Mouse (Mus musculus): Measurements from ENCODE around the gene Gm21988.
A peak's percentile ranks its signal among the peaks of the same experiment; 100 is the strongest.

The Gm21988 gene

GRCm38 (mm10) chr11:70236717-70237116 lies 2.9 kb downstream of the Gm21988 start:
- DNase-seq (ENCODE audit: low spot score): no peak

DNA sequence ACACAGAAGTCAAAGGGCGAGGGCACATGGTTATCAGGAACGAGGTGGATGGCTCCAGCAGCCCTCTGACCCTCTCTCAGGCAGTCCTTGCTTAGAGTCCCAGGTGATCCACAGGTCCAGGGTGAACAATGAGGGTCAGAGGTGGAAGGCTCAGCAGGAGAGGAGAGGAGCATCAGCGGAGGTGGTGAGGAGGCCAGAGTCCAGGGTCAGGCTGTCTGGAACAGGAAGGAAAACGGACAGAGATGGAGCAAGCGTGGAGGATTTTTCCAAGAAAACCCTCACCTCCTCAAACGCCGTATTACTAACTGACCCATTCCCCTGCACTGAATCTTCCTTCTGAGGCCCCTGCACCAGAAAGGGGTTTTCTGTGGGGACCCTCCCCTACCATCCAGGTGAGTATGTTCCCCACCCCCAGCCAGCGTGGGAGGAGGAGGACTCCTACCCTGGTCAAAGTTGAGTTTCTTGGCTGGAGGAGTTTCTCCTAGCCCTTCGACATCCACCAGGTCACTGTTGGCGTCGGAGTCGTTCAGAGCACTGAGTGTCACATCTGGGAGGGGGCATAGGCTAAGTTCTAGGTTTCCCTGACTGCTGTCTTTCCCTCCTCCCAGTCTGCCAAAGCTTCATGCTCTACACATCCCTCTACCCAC lies 4.3 kb downstream of the Gm21988 start:
- DNase-seq (ENCODE audit: low spot score): no peak

DNA sequence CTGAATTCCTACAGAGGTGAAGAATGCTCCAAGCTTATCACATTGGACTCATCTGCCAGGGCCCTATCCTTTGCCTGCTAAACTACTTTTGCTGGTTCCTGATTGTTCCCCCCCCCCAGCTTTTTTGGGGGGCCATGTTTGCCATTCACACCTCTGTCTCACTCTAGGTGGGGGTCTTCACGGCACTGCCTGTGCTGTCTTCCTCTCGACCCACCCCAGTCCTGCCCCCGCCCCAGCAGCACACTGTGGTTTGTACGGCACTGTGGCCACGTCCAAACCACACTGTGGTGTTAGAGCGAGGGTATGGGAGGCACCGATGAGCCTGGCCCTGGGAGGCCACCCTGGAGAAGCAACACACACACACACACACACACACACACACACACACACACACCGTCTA lies 5.1 kb downstream of the Gm21988 start:
- DNase-seq (ENCODE audit: low spot score): no peak

DNA sequence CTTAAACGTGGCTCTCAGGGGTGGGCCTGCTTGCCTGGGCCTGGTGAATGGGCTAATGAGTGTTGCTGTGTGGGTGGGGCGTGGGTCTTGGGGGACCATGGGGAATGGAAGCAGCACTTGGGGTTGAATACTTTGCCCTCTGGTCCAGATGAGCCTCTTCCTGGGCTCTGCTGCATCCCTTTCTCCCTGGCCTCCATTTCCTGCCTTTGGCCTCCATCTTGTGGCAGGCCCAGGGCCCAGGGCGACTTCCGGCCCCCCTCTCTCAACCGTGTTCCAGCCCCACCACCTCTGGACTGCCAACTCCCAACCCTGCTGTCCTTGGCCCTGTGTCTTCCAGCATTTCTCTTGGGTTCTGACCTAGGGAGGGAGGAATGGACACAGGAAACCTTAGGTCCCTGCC lies 5.6 kb downstream of the Gm21988 start:
- DNase-seq (ENCODE audit: low spot score): no peak

DNA sequence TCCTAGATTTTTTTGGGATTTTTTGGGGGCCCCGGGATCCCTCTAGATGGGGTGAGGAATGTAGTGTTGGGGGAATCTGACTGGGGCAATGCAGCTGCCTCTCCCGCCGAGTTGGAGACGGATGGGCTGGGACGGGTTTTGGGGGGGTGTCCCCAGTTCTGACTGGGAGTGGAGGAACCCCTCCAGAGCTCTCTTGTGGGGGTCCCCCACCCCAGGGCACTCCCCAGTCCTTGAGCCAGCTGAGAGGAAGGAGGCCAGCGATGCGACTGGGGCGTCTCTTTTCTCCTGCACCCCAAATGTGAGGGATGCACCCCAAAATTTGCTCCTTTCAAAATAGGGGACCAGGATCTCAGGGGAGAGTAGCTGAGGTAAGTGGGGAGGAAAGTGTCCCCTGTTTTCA lies 6.6 kb downstream of the Gm21988 start:
- no peak for DNase-seq (ENCODE audit: low spot score)

- peak; percentile 63 for DNase-seq (ENCODE audit: low spot score)
Measured at GRCm38 (mm10) chr11:70232546-70232945, 7.1 kb downstream of the Gm21988 start.

DNA sequence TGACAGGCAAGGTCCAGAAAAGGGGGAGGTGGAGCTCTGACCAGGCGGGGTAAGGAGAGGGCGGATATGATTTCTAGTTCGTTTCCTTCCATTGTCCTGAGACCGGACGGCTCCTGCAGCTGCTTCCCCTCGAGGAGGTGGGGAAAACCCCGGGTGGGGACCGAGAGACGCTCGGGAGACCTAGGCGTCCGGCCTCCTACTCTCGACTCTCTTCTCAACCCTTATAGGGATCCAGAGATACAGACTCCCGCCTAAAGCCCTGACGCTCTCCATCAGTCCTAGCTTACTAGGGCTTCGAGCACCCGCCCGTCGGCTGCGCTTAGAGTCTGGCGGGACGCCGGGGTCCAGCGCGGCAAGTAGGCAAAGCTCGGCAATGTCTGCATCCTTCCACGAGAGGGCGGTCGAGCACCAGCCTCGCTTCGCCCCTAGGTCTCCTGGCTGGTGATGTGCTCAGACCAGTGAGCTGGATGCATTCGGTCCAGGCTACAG lies 9.3 kb downstream of the Gm21988 start:
- peak; percentile 96 for DNase-seq (ENCODE audit: low spot score)

DNA sequence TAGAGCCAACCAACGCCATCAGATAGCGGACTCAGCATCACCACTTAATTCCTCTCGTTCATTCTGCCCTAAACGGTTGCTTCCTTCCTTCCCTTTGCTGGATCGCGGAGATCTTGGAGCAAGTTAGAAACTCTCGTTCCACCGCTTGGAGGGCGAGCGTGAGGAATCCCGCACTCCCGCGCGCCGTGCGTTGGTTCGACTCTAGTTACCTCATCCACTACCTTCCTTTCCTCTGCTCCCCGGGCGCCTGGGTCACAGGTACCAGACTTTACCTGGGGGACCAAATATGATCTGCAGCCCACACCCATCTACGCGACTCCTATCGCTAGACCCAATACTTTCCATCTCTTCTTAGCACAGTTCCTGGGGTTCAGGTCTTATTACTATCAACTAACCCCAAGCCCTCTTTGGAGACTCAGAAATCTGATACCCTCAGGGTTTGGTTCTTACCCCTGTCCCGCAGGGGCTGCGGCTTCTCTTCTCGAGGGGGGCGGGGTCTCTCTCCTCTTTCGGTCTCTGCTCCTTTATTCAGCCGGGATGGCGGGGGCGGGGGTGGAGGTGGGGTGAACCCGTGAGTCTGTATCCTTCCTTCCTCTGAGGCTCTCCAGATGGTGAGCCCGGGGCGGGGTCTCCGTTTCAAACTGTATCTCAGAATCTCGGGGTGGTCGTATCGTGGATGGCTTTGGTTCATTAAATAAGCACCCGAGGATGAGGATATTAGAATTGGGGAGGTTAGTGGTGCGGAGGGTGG lies 10.2 kb downstream of the Gm21988 start, which contains the start of gene Bcl6b:
Bcl6b (minus strand) TSS at position 539 of the 751 bp plus-strand sequence.
- no peak for DNase-seq (ENCODE audit: low spot score)

GRCm38 (mm10) chr11:70228828-70229227 lies 10.8 kb downstream of the Gm21988 start:
- DNase-seq (ENCODE audit: low spot score): peak; percentile 91

DNA sequence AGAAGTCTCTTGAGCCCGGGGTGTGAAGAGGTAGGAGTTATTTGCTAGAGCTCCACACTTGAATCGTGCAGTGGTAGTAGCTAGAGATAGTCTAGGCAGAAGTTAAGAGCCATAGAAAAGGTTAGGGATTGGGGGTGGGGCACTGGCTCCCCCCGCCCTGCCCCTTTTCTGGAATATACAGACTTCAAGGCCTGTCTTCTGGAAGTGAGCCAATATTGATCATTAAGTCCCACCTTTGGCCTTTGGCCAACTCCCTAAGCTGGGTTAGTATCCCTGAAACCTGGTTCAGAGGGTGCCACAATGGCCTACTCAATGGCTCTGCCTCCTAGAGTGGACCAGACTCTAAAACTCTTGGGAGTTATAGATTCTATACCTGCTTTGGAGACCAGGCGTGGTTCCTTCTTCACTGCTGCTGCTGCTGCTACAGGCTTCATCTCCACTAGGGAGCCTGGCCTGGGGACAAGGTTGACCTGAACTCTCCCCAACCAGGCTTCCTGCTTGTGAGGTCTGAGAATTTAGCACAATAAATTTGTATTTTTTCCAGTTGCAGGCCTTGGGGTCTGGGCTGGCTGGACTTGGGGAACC lies 11.9 kb downstream of the Gm21988 start:
- DNase-seq (ENCODE audit: low spot score): no peak

DNA sequence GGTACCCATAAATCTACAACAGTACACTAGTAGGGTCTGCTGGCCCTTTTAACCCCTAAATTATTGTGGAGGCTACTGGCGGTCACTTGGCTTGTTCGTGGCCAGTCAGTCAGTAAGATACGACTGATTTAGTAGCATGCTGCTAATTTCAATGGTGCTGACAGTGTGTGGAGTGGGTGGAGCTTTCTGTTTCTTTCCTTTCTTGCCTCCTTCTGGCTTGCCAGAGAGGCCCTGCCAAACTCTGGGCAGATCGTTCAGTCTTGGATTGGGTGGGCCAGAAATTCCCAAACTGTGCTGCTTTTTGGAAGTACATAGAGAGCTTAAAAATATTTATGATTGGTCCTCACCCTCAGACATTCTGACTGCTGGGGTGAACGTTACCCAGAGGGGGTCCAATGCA lies 12.5 kb downstream of the Gm21988 start:
- no peak for DNase-seq (ENCODE audit: low spot score)

DNA sequence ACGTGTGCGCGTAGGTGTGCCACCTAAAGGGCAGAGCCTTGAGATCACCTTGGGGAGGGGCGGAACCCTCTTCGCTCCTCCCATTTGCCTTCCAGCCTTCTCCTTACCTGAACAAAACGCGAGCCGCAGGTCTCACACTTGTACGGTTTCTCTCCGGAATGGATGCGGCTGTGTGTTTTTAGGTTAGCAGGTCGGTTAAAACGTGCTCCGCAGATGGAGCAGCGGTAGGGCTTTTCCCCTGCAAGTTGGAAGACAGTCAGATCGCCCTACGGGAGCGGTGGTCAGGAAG lies 13.1 kb downstream of the Gm21988 start:
- DNase-seq (ENCODE audit: low spot score): no peak

GRCm38 (mm10) chr11:70225798-70226601 lies 13.6 kb downstream of the Gm21988 start:
- peak; percentile 33 for DNase-seq (ENCODE audit: low spot score)

DNA sequence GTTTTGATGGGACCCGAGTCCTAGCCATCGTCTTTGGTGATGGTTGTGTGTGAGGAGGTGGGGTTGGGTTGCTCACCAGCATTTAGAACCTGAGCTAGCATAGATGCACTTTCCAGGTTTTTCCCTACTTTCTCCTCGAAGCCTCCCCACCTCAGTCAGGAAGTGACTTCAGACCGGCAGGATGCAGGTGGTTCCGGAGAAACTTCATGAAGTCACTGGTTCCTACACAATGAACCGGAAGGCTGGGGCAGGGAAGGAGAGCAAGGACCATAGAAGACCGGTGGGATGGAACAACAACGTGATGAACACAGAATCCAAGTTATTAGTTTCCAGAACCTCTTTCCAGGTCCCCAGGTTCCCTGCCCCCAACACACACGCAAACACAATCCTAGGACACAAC lies 15.9 kb downstream of the Gm21988 start:
- no peak for DNase-seq (ENCODE audit: low spot score)

DNA sequence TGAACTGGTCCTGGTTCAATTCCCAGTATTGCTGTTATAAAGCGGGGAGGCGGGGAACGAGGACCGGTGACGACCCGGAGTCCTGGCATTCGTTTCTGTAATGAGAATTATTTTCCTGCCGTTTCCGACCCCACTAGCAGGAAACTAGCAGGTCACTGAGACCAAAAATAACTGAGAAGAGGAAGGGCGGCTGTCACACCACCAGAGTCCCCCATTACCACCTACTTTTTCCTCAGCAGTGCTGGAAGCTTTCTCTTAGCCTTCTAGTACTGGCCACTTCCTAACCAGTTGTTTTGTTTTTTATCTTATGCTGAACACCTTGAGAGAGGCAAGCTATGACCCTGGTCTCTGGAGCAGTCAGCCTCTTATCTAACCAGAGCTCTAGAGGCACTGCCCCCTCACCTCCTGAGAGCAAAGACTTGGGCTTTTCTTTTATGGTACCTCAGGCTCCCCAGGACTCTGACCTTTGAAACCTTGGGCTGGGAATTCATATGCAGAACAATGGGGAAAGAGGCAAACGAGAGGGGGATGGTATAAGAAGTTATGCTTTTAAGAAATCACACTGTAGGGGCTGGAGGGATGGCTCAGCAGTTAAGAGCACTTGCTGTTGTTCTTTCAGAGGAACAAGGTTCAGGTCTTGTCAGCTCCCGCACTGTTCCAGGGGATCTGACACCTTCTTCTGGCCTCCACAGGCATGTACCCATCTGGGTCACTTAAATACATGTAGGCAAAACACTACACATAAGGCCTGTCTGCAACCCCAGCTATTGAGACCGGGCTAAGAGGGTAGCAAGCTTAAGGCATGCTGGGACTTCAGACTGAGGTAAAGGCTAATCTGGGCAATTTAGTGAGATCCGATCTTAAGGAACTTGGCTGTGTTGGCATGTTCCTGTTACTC lies 17.8 kb downstream of the Gm21988 start:
- no peak for DNase-seq (ENCODE audit: low spot score)

- peak; percentile 97 for DNase-seq (ENCODE audit: low spot score)
Measured at GRCm38 (mm10) chr11:70220731-70221602, 18.7 kb downstream of the Gm21988 start, which contains the start of gene Slc16a13. TSS of gene Slc16a13 (minus strand) at chr11:70221064.

- DNase-seq (ENCODE audit: low spot score): no peak
Measured at GRCm38 (mm10) chr11:70220323-70220722, 19.3 kb downstream of the Gm21988 start.

- DNase-seq (ENCODE audit: low spot score): no peak
Measured at GRCm38 (mm10) chr11:70219873-70220272, 19.8 kb downstream of the Gm21988 start.

- DNase-seq (ENCODE audit: low spot score): no peak
Measured at GRCm38 (mm10) chr11:70218741-70219470, 20.7 kb downstream of the Gm21988 start.

DNA sequence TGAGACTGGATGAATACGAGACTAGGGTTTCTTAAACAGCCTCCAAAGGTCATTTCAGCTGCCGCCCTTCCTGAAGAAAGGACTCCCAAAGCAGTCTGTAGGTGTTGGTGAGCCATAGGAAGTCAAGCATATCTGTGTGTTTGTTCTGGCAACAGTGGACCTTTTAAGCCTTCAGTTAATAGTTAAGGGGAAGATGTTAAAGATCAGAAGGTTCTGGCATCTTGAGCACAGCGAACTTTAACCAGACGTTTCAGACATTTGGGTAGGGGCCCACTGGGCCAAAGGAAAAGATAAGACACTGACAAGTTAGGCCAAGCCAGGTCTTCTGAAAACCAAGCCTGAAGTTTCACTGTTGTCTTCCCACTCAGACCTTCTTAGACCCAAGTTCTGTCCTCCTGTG lies 21.6 kb downstream of the Gm21988 start:
- DNase-seq (ENCODE audit: low spot score): no peak
